Mouse (Mus musculus): ENCODE measurements at regions not wholly inside any gene's neighbourhood (a gene's known extent, or its start where the extent isn't known, plus 50 kb on each side); places are given as distances from the start of the nearest gene placed in this dataset.

- Histone ChIP-seq H3K4me3 (ENCODE audit: control insufficient read depth in 1 of 2, insufficient read depth in 1 of 2, low read depth in 2 of 2, low read length in 2 of 2) (no peak overlapping the region), H3K36me3 (ENCODE audit: control insufficient read depth in 1 of 2, insufficient read depth in 2 of 2, low read length in 2 of 2) (no peaks in the 10 kb centered on the region), H3K27me3 (ENCODE audit: control insufficient read depth in 1 of 2, insufficient read depth in 2 of 2, low read length in 2 of 2) (no peaks in the 10 kb centered on the region), H3K9me3 (replicated peaks; ENCODE audit: insufficient read depth, low read length) (no peaks in the 10 kb centered on the region), H3K9ac (ENCODE audit: control insufficient read depth, low read depth, low read length, poor library complexity, severe bottlenecking) (no peak overlapping the region), H3K4me1 (ENCODE audit: control insufficient read depth in 1 of 2, insufficient read depth in 2 of 2, low read length in 2 of 2) (no peaks in the 10 kb centered on the region), H3K79me2 (ENCODE audit: control insufficient read depth, insufficient read depth, low read length, poor library complexity) (no peaks in the 10 kb centered on the region), H3K27ac (ENCODE audit: control insufficient read depth, low read depth, low read length) (no peak overlapping the region)
- DNase-seq (ENCODE audit: low read depth, low spot score), result no peak
- TF ChIP-seq ZNF384 (IDR thresholded peaks at IDR 0.05; ENCODE audit: low read depth, low read length), result no peak
- no peak for TF ChIP-seq TCF12 (IDR thresholded peaks at IDR 0.05; ENCODE audit: low read depth, low read length)
- TF ChIP-seq ZMIZ1 (IDR thresholded peaks at IDR 0.05; ENCODE audit: low read depth, low read length), result no peak
- no peak for TF ChIP-seq TAL1 (IDR thresholded peaks at IDR 0.05; ENCODE audit: low read length)
- TF ChIP-seq JUND (IDR thresholded peaks at IDR 0.05; ENCODE audit: low read depth, low read length), result no peak
- TF ChIP-seq TBP (IDR thresholded peaks at IDR 0.05; ENCODE audit: low read depth, low read length), result no peak
- TF ChIP-seq MAFK (IDR thresholded peaks at IDR 0.05; ENCODE audit: borderline replicate concordance, low read depth, low read length), result no peak
- no peak for TF ChIP-seq SIN3A (IDR thresholded peaks at IDR 0.05; ENCODE audit: low read length)
- no peak for TF ChIP-seq ZKSCAN1 (IDR thresholded peaks at IDR 0.05; ENCODE audit: low read depth, low read length)
- no peak for TF ChIP-seq RCOR1 (IDR thresholded peaks at IDR 0.05; ENCODE audit: low read depth, low read length)
- no peak for TF ChIP-seq USF2 (IDR thresholded peaks at IDR 0.05; ENCODE audit: borderline replicate concordance in 1 of 2, insufficient read depth in 1 of 2, low read depth in 1 of 2, low read length in 2 of 2)
- no peak for TF ChIP-seq GATA1 (IDR thresholded peaks at IDR 0.05; ENCODE audit: low read depth, low read length)
- TF ChIP-seq NRF1 (IDR thresholded peaks at IDR 0.05; ENCODE audit: insufficient read depth, low read depth, low read length, poor library complexity, severe bottlenecking), result no peak
- no peak for TF ChIP-seq RAD21 (IDR thresholded peaks at IDR 0.05; ENCODE audit: low read depth, low read length)
Observed at GRCm38 (mm10) chr4:82234443-82234842, 471.1 kb downstream of the Nfib start.

- H3K36me3 ChIP-seq (ENCODE audit: control insufficient read depth in 1 of 2, insufficient read depth in 2 of 2, low read length in 2 of 2), result no peaks in the 10 kb centered on the region
- H3K27me3 ChIP-seq (ENCODE audit: control insufficient read depth in 1 of 2, insufficient read depth in 2 of 2, low read length in 2 of 2), result no peaks in the 10 kb centered on the region
- no peak overlapping the region for H3K27ac ChIP-seq (ENCODE audit: control insufficient read depth, low read depth, low read length)
- no peaks in the 10 kb centered on the region for H3K79me2 ChIP-seq (ENCODE audit: control insufficient read depth, insufficient read depth, low read length, poor library complexity)
- DNase-seq (ENCODE audit: low read depth, low spot score), result no peak
- H3K9me3 ChIP-seq (replicated peaks; ENCODE audit: insufficient read depth, low read length), result no peaks in the 10 kb centered on the region
- H3K9ac ChIP-seq (ENCODE audit: control insufficient read depth, low read depth, low read length, poor library complexity, severe bottlenecking), result no peak overlapping the region
- no peaks in the 10 kb centered on the region for H3K4me1 ChIP-seq (ENCODE audit: control insufficient read depth in 1 of 2, insufficient read depth in 2 of 2, low read length in 2 of 2)
- H3K4me3 ChIP-seq (ENCODE audit: control insufficient read depth in 1 of 2, insufficient read depth in 1 of 2, low read depth in 2 of 2, low read length in 2 of 2), result no peak overlapping the region
- no peak for TF ChIP-seq USF2 (IDR thresholded peaks at IDR 0.05; ENCODE audit: borderline replicate concordance in 1 of 2, insufficient read depth in 1 of 2, low read depth in 1 of 2, low read length in 2 of 2)
- TF ChIP-seq MYC (IDR thresholded peaks at IDR 0.05; ENCODE audit: low read depth, low read length), result no peak
Observed at GRCm38 (mm10) chr4:82226197-82227119, 479.1 kb downstream of the Nfib start.

Measured in MEL (cell line).